Mouse (Mus musculus): Measurements from ENCODE around the gene Gimap4. TPM values are rescaled to one million over a fixed set of nuclear protein-coding genes. Genes with fewer than 3 reads are reported as not detected.

Gene Gimap4
- total and polyA plus RNA-seq, 3 experiments: 22.4 to 28.1 (median 25.3) TPM

- peak overlapping the region; percentile 39 for H3K4me3 ChIP-seq
- peaks cover 11% of the 10 kb centered on the region for H3K4me1 ChIP-seq (ENCODE audit: control insufficient read depth, insufficient read depth, low read length)
- TF ChIP-seq POLR2A (IDR thresholded peaks at IDR 0.05; ENCODE audit: insufficient read depth, low read depth, low read length) (peak; percentile 27; the same call in 1 of the 2 replicates), CTCF (IDR thresholded peaks at IDR 0.05) (no peak)
- no peaks in the 10 kb centered on the region for H3K79me2 ChIP-seq (replicated peaks; ENCODE audit: control insufficient read depth, insufficient read depth, low read length)
- no peak for DNase-seq
- H3K27ac ChIP-seq: peak overlapping the region; percentile 93
- H3K9ac ChIP-seq (ENCODE audit: low read depth, low read length): peak overlapping the region; percentile 72
- intact Hi-C loops (cut with DNase I): loop anchor here (2.0 kb wide), 1 partner anchor 15 kb away; no protein-coding TSS in a partner anchor
- H3K36me3 ChIP-seq (ENCODE audit: control insufficient read depth, insufficient read depth, low read length): peaks cover 21% of the 10 kb centered on the region
- WGBS: 43% methylated on average over 7 of the region's 7 CpGs
- no peaks in the 10 kb centered on the region for H3K27me3 ChIP-seq (ENCODE audit: control insufficient read depth, insufficient read depth, low read length)
Observed at GRCm38 (mm10) chr6:48685694-48686665, 1.6 kb downstream of the Gimap4 start.

- no peak for DNase-seq
- intact Hi-C loops (cut with DNase I): no loop called here
- TF ChIP-seq POLR2A (IDR thresholded peaks at IDR 0.05; ENCODE audit: insufficient read depth, low read depth, low read length): no peak
- no peak for TF ChIP-seq EP300 (IDR thresholded peaks at IDR 0.05; ENCODE audit: insufficient read depth, low read depth, low read length)
- no peak for TF ChIP-seq CTCF (IDR thresholded peaks at IDR 0.05)
- H3K4me3 ChIP-seq: no peak overlapping the region; the same call in 1 of the 2 replicates
- H3K27me3 ChIP-seq (ENCODE audit: control insufficient read depth, insufficient read depth, low read length): no peaks in the 10 kb centered on the region
- peaks cover 22% of the 10 kb centered on the region for H3K36me3 ChIP-seq (ENCODE audit: control insufficient read depth, insufficient read depth, low read length)
- peak overlapping the region; percentile 93 for H3K27ac ChIP-seq
- WGBS: 45% methylated on average over 2 of the region's 2 CpGs
- H3K4me1 ChIP-seq (ENCODE audit: control insufficient read depth, insufficient read depth, low read length): peaks cover 9% of the 10 kb centered on the region
- no peaks in the 10 kb centered on the region for H3K79me2 ChIP-seq (replicated peaks; ENCODE audit: control insufficient read depth, insufficient read depth, low read length)
- no peak overlapping the region for H3K9ac ChIP-seq (ENCODE audit: low read depth, low read length)
Observed at GRCm38 (mm10) chr6:48687077-48687476, 2.7 kb downstream of the Gimap4 start.

GRCm38 (mm10) chr6:48689320-48689719 lies 5.0 kb downstream of the Gimap4 start:
- Histone ChIP-seq H3K9ac (ENCODE audit: low read depth, low read length) (no peak overlapping the region), H3K4me3 (no peak overlapping the region), H3K4me1 (ENCODE audit: control insufficient read depth, insufficient read depth, low read length) (peaks cover 8% of the 10 kb centered on the region), H3K27me3 (ENCODE audit: control insufficient read depth, insufficient read depth, low read length) (no peaks in the 10 kb centered on the region), H3K36me3 (ENCODE audit: control insufficient read depth, insufficient read depth, low read length) (peaks cover 22% of the 10 kb centered on the region), H3K27ac (peak overlapping the region; percentile 28; the same call in 1 of the 2 replicates), H3K79me2 (replicated peaks; ENCODE audit: control insufficient read depth, insufficient read depth, low read length) (no peaks in the 10 kb centered on the region)
- DNase-seq: no peak
- WGBS: 37% methylated on average over 2 of the region's 2 CpGs
- TF ChIP-seq POLR2A (IDR thresholded peaks at IDR 0.05; ENCODE audit: insufficient read depth, low read depth, low read length) (no peak), EP300 (IDR thresholded peaks at IDR 0.05; ENCODE audit: insufficient read depth, low read depth, low read length) (no peak), CTCF (IDR thresholded peaks at IDR 0.05) (no peak)
- intact Hi-C loops (cut with DNase I): no loop called here

- no peak for DNase-seq
- intact Hi-C loops (cut with DNase I): no loop called here
- Histone ChIP-seq H3K27me3 (ENCODE audit: control insufficient read depth, insufficient read depth, low read length) (no peaks in the 10 kb centered on the region), H3K27ac (no peak overlapping the region), H3K36me3 (ENCODE audit: control insufficient read depth, insufficient read depth, low read length) (peaks cover 26% of the 10 kb centered on the region), H3K79me2 (replicated peaks; ENCODE audit: control insufficient read depth, insufficient read depth, low read length) (no peaks in the 10 kb centered on the region), H3K9ac (ENCODE audit: low read depth, low read length) (no peak overlapping the region), H3K4me3 (no peak overlapping the region), H3K4me1 (ENCODE audit: control insufficient read depth, insufficient read depth, low read length) (peaks cover 7% of the 10 kb centered on the region)
- WGBS: 59% methylated on average over 6 of the region's 6 CpGs
- no peak for TF ChIP-seq CTCF (IDR thresholded peaks at IDR 0.05)
- TF ChIP-seq POLR2A (IDR thresholded peaks at IDR 0.05; ENCODE audit: insufficient read depth, low read depth, low read length): no peak
- TF ChIP-seq EP300 (IDR thresholded peaks at IDR 0.05; ENCODE audit: insufficient read depth, low read depth, low read length): no peak
Observed at GRCm38 (mm10) chr6:48692962-48693361, 8.6 kb downstream of the Gimap4 start.

GRCm38 (mm10) chr6:48696830-48697554 lies 12.6 kb downstream of the Gimap4 start:
- TF ChIP-seq EP300 (IDR thresholded peaks at IDR 0.05; ENCODE audit: insufficient read depth, low read depth, low read length): no peak
- no peak for TF ChIP-seq CTCF (IDR thresholded peaks at IDR 0.05)
- Histone ChIP-seq H3K79me2 (replicated peaks; ENCODE audit: control insufficient read depth, insufficient read depth, low read length) (no peaks in the 10 kb centered on the region), H3K27me3 (ENCODE audit: control insufficient read depth, insufficient read depth, low read length) (no peaks in the 10 kb centered on the region), H3K9ac (ENCODE audit: low read depth, low read length) (no peak overlapping the region), H3K4me3 (no peak overlapping the region), H3K4me1 (ENCODE audit: control insufficient read depth, insufficient read depth, low read length) (peaks cover 24% of the 10 kb centered on the region), H3K27ac (peak overlapping the region; percentile 90), H3K36me3 (ENCODE audit: control insufficient read depth, insufficient read depth, low read length) (peaks cover 32% of the 10 kb centered on the region)
- intact Hi-C loops (cut with DNase I): no loop called here
- WGBS: 75% methylated on average over 4 of the region's 4 CpGs
- no peak for DNase-seq
